Mouse (Mus musculus): ENCODE measurements around the gene Fancd2os.

Gene Fancd2os

GRCm38 (mm10) chr6:113604432-113605223 is 4.1 kb upstream of the Fancd2os start, which contains the start of gene Brk1:
Gene Brk1, plus strand, starts transcription at chr6:113604772.
- DNase-seq = peak; percentile 90

GRCm38 (mm10) chr6:113603993-113604392 is 3.5 kb upstream of the Fancd2os start:
- peak; percentile 21 for DNase-seq

GRCm38 (mm10) chr6:113602821-113603220 is 2.3 kb upstream of the Fancd2os start:
- no peak for DNase-seq

GRCm38 (mm10) chr6:113599833-113600232 is 682 bp downstream of the Fancd2os start:
- no peak for DNase-seq

- DNase-seq = no peak
Observed at GRCm38 (mm10) chr6:113597945-113598344, 2.6 kb downstream of the Fancd2os start.

- no peak for DNase-seq
Observed at GRCm38 (mm10) chr6:113592637-113593036, 7.9 kb downstream of the Fancd2os start.

GRCm38 (mm10) chr6:113586466-113587183 is 13.9 kb downstream of the Fancd2os start:
- no peak for DNase-seq

GRCm38 (mm10) chr6:113585065-113585464 is 15.4 kb downstream of the Fancd2os start:
- DNase-seq = no peak

- no peak for DNase-seq
Observed at GRCm38 (mm10) chr6:113583023-113583422, 17.5 kb downstream of the Fancd2os start.

GRCm38 (mm10) chr6:113579306-113579705 is 21.2 kb downstream of the Fancd2os start:
- DNase-seq = no peak

GRCm38 (mm10) chr6:113576044-113576443 is 24.5 kb downstream of the Fancd2os start:
- no peak for DNase-seq

- DNase-seq = no peak
Observed at GRCm38 (mm10) chr6:113564557-113564956, 36.0 kb downstream of the Fancd2os start.

GRCm38 (mm10) chr6:113559736-113560135 is 40.8 kb downstream of the Fancd2os start:
- DNase-seq = no peak
